Mouse (Mus musculus) megakaryocyte progenitor cell, adult 5-6 weeks (primary cell): ENCODE results near the gene Hpse. TPM values are rescaled to one million over a fixed set of nuclear protein-coding genes. Genes with fewer than 3 reads are reported as not detected.
A peak's percentile ranks its signal among the peaks of the same experiment; 100 is the strongest.

ENCODE experiments used
- ATAC-seq: replicated peaks from 2 replicates; pipeline ENCODE4 v1.8.0; 2016; ENCODE audit warnings: mild to moderate bottlenecking, moderate TSS enrichment, inconsistent platforms; ENCODE audit not compliant: poor library complexity
- total RNA-seq, 2 experiments: library from RNA; stranded (forward) in 1 of 2; stranded (reverse) in 1 of 2; fragments of 157-497, 149-512 nt in 1 of 2; fragments of 200-1000 nt in 1 of 2; gene quantifications; 2 replicates each; pipeline versions ENCODE4 v1.2.3 to v1.2.4; 2015 to 2017

Hpse gene
- total RNA-seq, 2 experiments from 2014 or later: 20.9 to 25.6 TPM

DNA sequence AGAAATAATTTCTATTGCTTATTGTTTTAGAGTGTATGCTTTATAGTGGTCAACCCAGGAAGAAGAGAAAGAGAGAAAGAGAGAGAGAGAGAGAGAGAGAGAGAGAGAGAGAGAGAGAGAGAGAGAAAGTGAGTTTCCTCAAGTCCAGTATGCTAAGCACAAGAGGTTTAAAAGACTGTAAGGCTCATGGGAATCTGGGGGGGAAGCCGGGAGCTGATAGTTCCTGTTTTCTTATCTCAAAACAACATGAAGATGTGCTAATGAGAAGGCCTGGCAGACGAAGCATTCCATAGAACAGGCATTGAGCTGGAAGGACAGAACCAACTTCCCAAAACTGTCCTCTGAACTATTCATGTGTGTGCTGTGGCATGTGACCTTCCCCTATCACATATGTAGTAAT, 21.6 kb downstream of the Hpse start:
- peak; percentile 65 for ATAC-seq

DNA sequence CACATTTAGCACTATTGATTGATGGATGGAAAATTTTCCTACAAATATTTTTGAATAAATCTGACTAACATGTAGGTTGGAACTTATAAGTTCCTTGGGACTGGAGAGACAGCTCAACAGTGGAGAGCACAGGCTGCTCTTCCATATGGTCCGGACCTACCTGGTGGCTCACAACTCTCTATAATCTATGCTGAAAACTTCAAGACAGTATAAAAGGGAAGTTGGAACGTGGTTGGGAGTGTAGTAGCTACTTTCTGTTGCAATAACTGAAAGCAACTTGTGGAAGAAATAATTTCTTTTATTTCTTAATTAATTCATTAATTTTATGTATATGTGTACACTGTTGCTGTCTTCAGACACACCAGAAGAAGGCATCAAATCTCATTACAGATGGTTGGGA, 22.1 kb downstream of the Hpse start:
- ATAC-seq: peak; percentile 66; the same call in 1 of the 2 replicates

DNA sequence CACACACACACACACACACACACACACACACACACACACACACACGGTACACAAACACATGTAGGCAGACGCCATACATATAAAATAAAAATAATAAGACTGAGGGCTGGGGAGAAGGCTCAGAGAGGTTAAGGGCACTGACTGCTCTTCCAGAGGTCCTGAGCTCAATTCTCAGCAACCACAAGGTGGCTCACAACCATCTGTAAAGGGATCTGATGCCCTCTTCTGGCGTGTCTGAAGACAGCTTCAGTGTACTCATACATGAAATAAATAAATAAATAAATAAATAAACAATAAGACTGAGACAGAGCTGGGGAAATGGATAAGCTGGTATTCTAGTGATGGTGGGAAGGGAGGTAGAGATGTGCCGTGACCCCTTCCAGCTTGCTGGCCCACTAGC, 33.9 kb downstream of the Hpse start:
- ATAC-seq: no peak

DNA sequence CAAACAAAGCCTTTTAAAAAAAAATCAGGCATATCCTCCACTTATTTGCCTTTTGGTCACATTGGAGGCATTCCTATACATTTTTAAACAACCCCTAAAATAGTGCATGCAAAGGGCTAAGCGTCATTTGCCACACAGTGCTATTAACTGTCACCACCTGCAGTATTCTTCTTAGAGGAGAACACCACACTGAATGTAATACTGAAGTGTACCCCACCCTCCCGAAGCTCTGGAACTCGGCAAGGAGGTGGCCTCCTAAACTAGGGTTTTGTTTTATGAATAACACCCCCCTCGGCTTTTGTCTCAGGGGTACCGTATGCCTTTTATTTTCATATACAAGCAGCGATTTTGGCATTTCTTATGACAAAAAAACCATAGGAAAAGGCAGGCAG, 39.0 kb downstream of the Hpse start:
- ATAC-seq: no peak

DNA sequence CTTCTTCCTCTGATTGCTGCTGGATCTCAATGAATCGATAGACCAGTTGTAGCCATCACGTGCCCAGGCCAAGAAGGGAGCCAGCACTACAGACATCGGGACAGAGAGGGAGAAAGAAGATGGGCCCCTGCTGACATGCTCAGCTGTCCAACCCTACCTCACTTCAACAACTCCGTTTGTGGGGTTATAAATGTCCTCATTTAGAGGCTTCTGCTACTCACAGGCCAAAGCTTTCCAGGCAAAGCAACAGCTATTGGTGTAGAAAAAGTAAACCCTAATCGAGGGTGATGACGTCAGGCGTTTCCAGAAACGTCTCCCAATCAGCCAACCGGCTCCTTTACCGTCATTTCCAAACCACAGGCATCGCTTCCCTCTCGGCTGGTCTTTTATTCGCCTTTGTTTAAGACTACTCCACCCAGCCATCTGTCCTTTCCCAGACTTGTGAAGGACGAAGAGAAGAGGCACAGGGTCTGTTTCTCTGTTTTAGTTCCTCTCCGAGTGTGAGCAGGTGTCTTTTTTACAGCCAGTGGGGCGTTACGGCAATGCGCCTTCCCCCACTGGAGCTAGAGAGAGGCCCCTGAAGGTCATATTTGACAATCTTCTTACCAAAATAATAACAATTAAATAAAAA, 39.5 kb downstream of the Hpse start:
- no peak for ATAC-seq

DNA sequence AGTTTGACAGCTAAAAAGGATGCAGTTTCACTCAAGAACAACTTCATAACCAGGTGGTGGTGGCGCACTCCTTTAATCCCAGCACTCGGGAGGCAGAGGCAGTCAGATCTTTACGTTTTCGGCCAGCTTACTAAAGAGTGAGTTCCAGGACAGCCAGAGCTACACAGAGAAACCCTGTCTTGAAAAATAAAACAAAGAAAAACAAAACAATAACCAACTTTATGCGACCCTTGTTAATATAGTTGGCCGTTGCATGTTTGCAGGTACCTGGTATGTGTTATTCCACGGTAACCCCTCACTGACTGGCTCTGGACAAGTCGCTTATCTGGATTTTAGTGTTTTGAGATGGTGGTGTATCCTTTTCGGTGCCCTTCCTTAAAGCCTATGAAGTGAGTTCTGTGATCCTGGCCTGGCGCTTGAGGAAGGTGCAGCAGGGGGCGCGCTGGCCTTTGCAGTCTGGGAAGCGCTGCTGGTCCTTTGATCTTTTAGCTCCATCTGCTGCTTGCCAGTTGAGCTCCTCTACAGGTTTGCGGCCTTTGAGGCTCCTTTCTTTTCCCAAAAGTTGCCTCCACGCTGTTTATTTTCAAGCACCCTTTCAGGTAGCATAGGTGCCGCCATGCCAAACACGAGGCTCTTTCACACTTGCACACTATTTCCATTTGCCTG, 44.7 kb downstream of the Hpse start, which contains the start of gene Coq2:
Gene Coq2, minus strand, starts transcription at position 430 of the 666 bp plus-strand sequence.
- peak; percentile 89 for ATAC-seq

DNA sequence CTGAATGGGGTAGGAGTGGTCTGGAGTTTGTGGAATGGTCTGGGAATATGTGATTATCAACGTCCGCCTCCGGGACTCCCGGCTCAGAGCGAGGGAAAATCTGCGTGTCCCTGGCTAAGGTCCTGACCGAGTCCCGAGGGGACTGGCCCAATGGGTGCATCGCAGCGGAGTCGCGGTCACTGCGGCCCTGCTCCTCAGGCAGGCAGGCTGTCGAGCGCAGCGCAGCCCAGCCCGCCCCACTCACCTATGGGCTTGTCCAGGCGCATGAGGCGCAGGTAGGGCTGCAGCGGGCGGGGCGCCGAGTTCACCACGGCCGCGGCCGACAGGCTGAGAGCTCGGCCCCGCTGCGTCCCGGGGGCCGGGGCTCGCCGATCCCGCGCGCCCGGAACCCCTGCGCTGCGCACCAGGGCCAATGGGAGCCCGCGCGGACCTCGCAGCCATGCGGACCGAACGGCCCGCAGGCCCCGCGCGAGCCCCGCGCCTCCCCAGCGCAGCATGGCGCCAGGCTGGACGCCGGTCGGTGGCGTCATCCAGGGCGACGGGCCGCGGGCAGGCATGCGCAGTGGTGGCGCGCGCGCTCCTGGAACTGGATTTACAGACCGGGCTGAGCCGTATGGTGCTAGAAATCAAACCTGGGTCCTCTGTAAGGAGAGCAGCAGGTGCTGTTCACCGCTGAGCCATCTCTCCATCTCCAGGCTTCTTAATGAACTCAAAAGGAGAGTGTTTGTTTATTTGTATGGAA, 45.6 kb downstream of the Hpse start:
- ATAC-seq: peak; percentile 83

DNA sequence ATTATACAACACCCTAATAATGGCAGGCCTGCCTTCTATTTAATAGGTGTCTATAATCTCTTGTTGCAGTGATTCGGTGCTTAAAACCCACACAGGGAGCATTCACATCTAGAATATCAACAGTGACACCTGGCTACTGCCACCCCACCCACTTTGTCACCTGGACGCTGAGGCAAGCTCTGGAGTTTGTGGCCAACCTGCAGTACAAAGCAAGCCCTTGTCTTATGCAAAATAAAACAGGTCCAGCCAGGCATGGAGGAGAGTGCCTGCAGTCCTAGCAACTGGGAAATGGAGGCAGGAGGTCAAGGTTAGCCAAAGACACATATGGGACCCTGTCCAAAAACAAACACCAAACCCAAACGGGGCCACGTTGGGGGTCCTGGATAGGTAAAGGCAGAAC, 47.1 kb downstream of the Hpse start:
- ATAC-seq: no peak

DNA sequence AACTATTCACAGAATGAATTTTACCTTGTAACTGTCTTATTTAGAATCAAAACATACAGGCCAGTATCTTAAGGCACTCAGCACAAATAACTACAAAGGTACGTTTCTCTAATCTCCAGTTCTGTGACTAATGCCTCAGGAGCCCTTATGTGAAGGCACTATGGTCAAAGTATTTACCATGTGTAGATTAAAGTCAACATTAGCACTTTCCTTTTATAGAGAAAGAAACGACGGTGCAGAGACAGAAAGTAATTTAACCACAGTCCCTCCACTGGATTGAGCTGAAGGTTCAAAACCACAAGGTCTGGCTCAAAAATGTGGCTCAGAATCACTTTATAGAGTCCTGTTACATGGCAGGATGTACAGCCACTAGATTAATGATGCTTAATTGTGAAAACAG, 47.6 kb downstream of the Hpse start:
- no peak for ATAC-seq

DNA sequence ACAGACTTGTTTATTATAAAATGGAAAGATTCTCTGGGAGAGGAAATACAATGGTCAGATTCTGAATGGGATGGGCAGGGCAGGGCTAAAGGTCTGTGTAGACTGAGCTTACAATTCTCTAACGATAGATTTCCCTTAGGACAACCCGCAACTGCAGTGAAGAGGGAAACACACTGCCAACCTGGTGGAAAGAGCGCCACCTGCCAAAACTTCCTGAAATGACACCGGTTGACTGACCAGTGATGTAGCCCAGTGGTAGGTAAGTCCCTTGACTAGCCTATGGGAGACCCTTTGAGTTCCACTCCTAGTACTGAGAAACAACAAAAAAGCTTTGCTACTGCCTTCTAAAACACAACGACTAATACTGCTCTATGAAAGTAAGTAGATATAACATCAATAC, 48.1 kb downstream of the Hpse start:
- ATAC-seq: peak; percentile 65

DNA sequence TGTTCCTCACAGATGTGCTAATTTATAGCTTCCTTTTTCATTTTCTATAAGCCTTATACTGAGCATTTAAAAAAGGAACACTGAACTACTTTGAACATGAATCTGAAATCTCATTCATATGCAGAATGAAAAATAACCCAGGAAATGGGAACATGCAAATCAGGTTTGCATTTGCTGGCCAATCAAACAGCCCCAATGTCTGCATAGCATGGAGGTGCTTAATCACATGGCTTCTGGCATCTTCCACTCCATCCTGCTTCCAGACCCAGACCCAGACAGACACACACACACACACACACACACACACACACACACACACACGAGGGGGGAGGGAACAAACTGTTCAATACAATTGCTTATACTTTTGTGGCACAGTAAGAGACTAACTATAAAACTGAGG, 52.6 kb downstream of the Hpse start:
- ATAC-seq: no peak

DNA sequence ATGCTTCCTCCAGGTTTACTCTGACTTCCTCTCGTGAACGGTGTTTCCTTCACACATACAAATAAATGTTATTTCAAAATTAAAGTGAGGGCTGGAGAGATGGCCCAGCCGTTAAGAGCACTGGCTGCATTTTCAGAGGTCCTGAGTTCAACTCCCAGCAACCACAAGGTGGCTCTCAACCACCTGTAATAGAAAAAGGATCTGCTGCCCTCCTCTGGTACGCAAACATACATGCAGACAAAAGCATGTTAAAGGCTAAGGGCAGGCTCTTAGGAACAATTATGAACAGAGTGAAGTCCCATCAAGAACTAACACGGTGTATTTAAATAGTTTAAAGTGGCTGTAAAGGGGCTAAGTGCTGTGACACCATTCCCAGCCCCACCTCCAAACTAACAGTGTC, 55.7 kb downstream of the Hpse start:
- ATAC-seq: peak; percentile 87

DNA sequence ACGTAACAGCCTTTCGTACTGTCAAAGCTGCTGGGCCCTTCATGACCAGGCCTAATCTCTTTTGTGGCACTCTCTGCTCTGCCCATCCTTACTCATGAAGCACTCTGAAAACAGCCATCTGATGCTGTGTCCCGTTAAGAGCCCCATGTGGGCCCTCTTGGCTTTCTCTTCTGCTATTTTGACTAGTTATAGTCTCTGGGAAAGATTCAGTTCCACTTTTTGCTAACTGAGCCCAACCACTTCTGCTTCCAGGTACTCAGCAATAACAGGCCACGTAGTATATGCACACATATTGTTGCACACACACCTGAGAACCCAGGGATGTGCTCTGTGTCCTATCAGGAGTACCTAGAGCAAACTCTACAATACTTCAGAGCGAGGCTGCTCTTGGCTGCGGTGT, 56.5 kb downstream of the Hpse start:
- peak; percentile 73 for ATAC-seq

DNA sequence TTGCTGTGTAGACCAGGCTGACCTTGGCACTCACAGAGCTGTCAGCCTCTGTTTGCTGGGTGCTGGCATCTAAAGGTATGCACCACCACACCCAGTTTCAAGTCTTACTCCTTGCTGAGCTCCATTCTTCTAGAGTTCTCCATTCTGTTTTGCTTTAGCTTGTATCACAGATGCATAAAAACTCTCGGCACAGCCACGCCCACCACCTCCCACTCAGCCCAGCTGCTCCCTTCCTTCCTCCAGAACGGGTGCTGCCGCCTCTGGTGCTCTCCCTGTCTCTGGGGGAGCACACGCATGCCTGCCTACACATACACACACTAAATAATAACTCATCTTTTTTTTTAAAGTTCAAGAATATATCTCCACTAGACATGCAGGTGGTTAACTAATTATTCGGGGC, 61.1 kb downstream of the Hpse start:
- no peak for ATAC-seq

DNA sequence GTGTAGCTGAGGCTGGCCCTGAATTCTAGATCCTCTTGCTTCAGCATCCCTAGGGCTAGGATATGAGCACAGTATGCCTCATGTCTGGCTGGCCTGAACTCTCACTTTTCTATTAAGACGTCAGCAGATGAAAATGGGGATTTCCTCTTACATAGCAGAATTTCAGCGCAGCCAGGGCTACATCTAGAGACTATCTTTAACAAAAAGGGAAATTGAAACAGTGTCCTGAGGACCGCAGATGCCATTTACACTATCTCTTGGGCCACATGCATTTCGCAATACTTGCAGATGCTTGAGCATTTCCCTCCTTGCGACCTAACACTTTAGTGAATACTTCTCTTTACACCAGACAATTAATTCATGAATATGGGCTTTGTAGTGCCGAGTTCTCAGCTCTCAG, 63.2 kb downstream of the Hpse start:
- peak; percentile 91 for ATAC-seq

DNA sequence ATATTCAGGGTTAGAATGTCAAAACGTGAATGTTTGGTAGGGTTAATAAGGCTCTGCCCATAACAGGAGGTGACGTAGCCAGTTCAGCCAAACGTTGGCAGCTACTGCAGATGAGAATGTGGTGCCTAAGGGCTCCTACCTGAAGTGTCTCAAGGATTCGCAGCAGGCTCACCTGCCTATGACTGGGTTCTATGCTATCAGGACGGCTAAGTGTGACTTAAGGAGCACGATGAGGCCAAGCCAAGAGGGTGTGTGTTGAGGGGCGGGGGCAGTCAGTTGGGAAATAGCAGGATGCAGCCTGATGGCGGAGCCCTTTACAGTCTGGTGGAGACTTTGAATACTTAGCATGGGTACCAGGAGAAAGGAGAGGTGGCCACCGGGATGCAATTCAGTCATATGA, 67.2 kb downstream of the Hpse start:
- ATAC-seq: no peak

DNA sequence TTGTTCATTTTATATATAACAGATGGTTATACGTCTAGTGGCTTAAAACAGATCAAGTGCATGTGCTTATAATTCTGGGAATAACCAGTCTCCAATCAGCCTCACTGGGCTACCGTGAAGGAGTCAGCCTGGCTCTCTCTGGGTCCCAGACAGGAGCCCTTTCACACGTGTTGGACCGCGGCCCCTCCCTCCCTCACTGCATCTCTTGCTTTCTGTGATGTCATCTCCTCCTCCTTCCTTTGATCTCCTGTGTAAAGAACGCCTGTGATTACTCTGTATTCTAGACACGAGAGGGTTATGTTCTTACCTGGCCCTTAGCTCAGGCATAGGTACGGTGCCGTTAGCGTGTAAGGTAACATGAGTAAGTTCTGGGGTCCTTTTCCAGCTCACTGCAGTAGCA, 68.0 kb downstream of the Hpse start:
- ATAC-seq: no peak

DNA sequence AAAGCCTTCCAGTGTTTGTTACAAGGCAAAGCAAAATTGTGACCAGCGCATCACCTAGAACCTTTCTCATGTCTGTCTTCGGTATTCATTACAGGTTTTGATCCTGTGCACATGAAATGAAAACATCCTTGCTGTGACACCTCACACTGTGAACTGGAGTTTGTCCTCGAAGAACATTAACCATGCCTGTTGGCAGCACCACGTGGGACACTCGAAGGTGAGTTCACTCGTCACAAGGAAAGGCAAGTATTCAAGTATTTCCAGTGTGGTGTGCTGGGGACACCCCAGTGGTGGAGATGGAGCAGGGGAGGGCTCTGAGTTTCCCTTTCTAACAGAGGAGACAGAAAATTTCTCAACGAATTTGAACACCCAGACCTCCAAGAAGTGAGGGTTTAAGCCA, 68.5 kb downstream of the Hpse start:
- no peak for ATAC-seq

DNA sequence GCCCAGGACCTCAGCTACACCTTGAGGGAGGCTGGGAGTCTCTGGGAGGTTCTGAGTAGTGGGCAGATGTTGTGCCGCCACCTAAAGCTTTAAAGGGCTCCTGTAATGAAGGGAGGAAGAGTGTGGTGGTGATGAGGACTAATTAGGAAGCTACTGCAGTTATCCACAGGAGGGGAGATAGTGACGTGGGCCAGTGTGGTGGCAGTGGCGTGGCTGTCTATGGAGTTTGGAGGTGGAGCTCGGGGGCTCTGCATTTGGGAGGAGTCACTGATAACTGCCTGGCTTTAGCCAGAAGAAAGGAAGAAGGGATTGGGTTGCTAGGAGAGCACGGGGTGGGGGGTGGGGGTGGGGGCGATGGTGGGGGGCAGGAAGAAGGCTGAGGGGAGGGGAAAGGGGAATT, 71.0 kb downstream of the Hpse start:
- ATAC-seq: peak; percentile 26

DNA sequence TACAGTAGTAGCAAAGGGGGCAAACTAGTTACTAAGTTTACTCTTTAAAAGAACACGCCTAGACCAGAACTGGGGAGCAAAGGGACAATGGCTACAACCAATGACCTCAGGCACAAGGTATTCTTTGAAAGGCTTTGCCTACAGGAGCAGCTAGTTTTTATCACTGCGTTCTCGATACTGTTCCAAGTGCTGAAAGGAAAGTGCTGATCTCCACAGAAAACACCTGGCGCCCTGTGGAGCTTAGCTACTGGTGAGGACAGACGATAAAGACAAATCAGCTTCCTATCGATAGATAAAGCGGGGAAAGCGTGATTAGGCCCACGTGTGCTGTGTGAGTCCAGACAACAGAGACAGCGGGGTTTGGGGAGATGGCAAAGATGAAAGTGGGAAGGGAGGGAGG, 71.5 kb downstream of the Hpse start:
- ATAC-seq: no peak

DNA sequence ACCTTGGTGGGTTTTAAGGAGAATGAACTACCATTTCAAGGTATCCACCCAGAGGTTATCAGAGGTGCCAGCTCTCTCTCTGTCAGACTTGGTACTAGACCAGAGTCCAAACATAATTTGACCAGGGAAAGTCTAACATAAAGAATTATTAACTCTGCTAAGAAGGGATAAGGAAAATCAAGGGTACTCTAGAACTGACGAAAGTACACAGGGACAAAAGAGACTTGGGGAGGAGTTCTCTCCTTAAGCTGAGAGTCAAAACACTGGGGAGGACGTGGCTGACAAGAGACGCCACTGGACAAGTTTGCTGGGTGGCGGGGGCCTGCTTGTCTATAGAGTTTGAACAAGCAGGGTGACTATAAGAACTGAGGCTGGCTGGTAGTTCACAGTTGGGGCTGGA, 73.0 kb downstream of the Hpse start:
- no peak for ATAC-seq

DNA sequence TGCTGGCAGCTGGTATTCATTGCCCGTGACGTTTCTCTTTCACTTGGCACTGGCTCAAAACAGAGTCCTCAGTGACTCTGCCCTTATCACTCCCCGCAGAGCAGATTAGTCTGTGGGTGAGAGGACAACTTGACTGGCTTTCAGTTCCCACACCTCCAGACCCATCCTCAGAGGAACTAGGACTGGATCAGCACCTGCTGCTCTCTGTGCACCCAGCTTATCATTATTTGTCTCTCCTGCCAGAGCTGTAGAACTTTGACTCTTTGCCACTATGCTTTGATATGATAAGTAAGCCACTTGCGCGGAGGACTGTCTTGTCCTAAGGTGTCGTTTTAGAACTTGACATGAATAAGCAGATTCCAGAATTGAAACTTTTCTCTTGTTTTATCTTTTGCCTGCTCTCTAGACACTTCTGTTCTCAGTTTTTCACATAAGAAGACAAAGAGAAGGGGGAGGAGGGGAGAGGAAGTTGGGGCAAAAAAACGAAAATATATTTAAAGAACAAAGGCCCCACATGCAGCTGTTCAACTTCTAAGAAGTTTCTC, 75.5 kb downstream of the Hpse start:
- peak; percentile 79 for ATAC-seq
